Mouse (Mus musculus) ES-E14 (cell line): Measurements from ENCODE around the gene Nodal. TPM values are rescaled to one million over a fixed set of nuclear protein-coding genes. Genes with fewer than 3 reads are reported as not detected.
A peak's percentile ranks its signal among the peaks of the same experiment; 100 is the strongest.

Experiments used
- DNase-seq: peaks from one replicate; pipeline ENCODE4 v3.0.0-alpha.2; 2013; ENCODE audit warnings: low read depth, low spot score
- H3K27ac ChIP-seq: 2 replicates; pipeline ENCODE4 v1.5.1; 2012; ENCODE audit warnings: low read depth, mild to moderate bottlenecking, low read length, moderate library complexity, mixed read lengths; ENCODE audit not compliant: poor library complexity, insufficient read depth, severe bottlenecking
- H3K36me3 ChIP-seq: 2 replicates; pipeline ENCODE4 v1.6.1; 2012; ENCODE audit warnings: mild to moderate bottlenecking, low read length, moderate library complexity, mixed read lengths; ENCODE audit not compliant: control insufficient read depth, poor library complexity, insufficient read depth, severe bottlenecking
- H3K4me1 ChIP-seq, 2 experiments: fragments of 150-350 bp in 1 of 2; sonication (generic) in 1 of 2; 2 replicates each; pipeline ENCODE4 v1.6.1; 2012; ENCODE audit warnings: low read length in 2 of 2, mild to moderate bottlenecking in 1 of 2, mixed read lengths in 1 of 2; ENCODE audit not compliant: control insufficient read depth in 2 of 2, insufficient read depth in 2 of 2, poor library complexity in 1 of 2
- H3K4me3 ChIP-seq, 2 experiments: fragments of 150-350 bp in 1 of 2; sonication (generic) in 1 of 2; 2 replicates each; pipeline ENCODE4 v1.5.1; 2012; ENCODE audit warnings: low read length in 2 of 2, low read depth in 1 of 2, mild to moderate bottlenecking in 1 of 2, mixed read lengths in 1 of 2; ENCODE audit not compliant: insufficient read depth in 1 of 2, poor library complexity in 1 of 2, severe bottlenecking in 1 of 2
- H3K9ac ChIP-seq: 2 replicates; pipeline ENCODE4 v1.6.1; 2012; ENCODE audit warnings: low read depth, mild to moderate bottlenecking, low read length, mixed read lengths; ENCODE audit not compliant: poor library complexity, insufficient read depth, severe bottlenecking
- H3K9me3 ChIP-seq: fragments of 150-350 bp; sonication (generic); 2 replicates; pipeline ENCODE4 v1.6.1; 2012; ENCODE audit warnings: low read depth, mild to moderate bottlenecking, low read length; ENCODE audit not compliant: control insufficient read depth, insufficient read depth
- CHD2 ChIP-seq: IDR thresholded peaks from 2 replicates; pipeline ENCODE4 v1.6.1; 2014; ENCODE audit warnings: mild to moderate bottlenecking, low read depth, low read length, inconsistent platforms
- HCFC1 ChIP-seq: IDR thresholded peaks from 2 replicates; pipeline ENCODE4 v1.6.1; 2012; ENCODE audit warnings: low read length, inconsistent platforms, borderline replicate concordance; ENCODE audit not compliant: insufficient read depth
- MAFK ChIP-seq: IDR thresholded peaks from 2 replicates; pipeline ENCODE4 v1.6.1; 2014; ENCODE audit warnings: mild to moderate bottlenecking, low read depth, low read length, inconsistent platforms; ENCODE audit not compliant: insufficient read depth
- ZC3H11A ChIP-seq: IDR thresholded peaks from 2 replicates; pipeline ENCODE4 v1.6.1; 2012; ENCODE audit warnings: low read depth, mild to moderate bottlenecking, inconsistent platforms, low read length, borderline replicate concordance
- ZNF384 ChIP-seq: IDR thresholded peaks from 2 replicates; pipeline ENCODE4 v1.6.1; 2012; ENCODE audit warnings: low read depth, low read length, inconsistent platforms
- in situ Hi-C, 2 experiments: fragments of 600-800 bp; cut with MboI; formaldehyde crosslinking; loops; one replicate each; pipeline ENCODE4 v1.15.1; 2025; ENCODE audit warnings: low sequenced_read_pairs in 2 of 2, inconsistent platforms in 1 of 2; ENCODE audit not compliant: unreplicated experiment in 2 of 2
- total RNA-seq: library from RNA; depleted of rRNA; stranded (reverse); fragments of 300-350 nt; gene quantifications from 2 replicates; pipeline ENCODE4 v1.2.3, GENCODE M21; 2012

Nodal gene
- total RNA-seq, 1 experiment = 164 TPM

DNA sequence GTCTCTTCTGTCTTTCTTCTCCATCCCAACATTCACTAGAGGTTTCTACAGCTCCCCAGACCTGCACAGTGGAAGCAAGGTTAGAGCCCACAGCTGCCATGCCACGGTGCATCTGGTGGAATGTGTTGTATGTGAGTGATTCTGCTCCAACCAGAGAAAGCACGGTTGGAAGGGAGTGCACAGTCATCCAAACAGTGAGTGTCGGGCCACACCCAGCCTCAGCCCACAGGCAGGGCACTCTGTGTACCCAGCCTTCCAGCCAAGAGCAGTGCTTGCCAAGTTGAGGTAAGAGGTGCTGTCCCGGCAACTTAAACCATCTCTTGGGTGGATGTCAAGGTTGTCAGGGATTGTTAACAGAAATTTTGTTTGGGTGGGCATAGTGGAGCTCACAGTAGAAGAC lies 47.2 kb downstream of the Nodal start:
- Histone ChIP-seq H3K9me3 (no peaks in the 10 kb centered on the region), H3K9ac (no peak overlapping the region), H3K4me1 (peaks cover 0 to 5% of the 10 kb centered on the region in 2 experiments; a peak in 1 of 4 replicates), H3K36me3 (no peaks in the 10 kb centered on the region), H3K4me3 (no peak overlapping the region), H3K27ac (no peak overlapping the region)
- TF ChIP-seq MAFK = no peak
- DNase-seq = no peak
- in situ Hi-C loops = no loop called here

DNA sequence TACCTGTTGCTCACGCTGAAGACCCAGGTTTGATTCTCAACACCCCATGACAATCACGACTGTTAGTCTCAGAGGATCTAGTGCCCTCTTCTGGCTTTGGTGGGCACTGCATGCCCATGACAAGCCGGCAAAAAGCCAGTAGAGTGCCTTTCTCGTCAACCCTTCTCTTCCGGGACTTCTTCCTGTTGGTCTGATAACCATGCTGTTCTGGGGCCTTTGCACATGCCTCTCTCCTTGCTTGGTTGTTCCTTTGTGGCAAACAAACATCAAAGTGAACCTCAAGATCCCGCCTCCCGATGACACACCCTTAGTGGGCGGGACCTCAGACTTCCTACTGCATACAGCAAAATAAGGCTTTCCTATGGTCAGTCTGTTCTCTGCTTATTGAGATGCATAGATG lies 48.5 kb downstream of the Nodal start:
- TF ChIP-seq MAFK = no peak
- TF ChIP-seq CHD2 = no peak
- TF ChIP-seq HCFC1 = no peak
- no peak; the same call in 1 of the 2 replicates for TF ChIP-seq ZC3H11A
- no peak for TF ChIP-seq ZNF384
- Histone ChIP-seq H3K27ac (no peak overlapping the region), H3K9me3 (no peaks in the 10 kb centered on the region), H3K4me1 (peaks cover 0 to 5% of the 10 kb centered on the region in 2 experiments; a peak in 1 of 4 replicates), H3K4me3 (peak overlapping the region in 1 of 2 experiments; percentile 23; a peak in 2 of 4 replicates), H3K36me3 (no peaks in the 10 kb centered on the region), H3K9ac (no peak overlapping the region)
- DNase-seq = peak; percentile 62
- in situ Hi-C loops = no loop called here

DNA sequence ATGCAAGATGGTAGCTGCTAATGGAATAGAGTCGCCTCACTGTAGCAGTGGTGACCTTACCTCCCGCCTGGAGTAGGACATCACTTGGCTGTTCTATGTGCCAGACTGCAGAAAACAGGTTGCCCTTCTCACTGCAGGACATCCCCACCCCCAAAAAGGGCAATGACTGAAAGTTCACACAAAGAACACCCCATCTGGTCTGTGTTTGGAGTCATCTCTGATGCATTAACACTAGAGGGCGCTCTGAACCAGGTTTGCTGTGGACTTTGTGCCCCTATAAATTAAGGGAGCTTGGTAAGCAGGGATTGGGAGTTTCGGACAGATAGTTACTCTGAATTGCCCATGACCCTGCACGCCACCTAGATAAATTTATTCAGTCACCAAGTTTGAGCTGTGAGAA lies 49.1 kb downstream of the Nodal start:
- in situ Hi-C loops = no loop called here
- H3K4me1 ChIP-seq = peaks cover 0 to 2% of the 10 kb centered on the region in 2 experiments; a peak in 1 of 4 replicates
- no peak overlapping the region for H3K4me3 ChIP-seq
- H3K36me3 ChIP-seq = no peaks in the 10 kb centered on the region
- TF ChIP-seq CHD2 = no peak
- TF ChIP-seq HCFC1 = no peak
- no peak for TF ChIP-seq MAFK
- no peak for TF ChIP-seq ZC3H11A
- no peak for TF ChIP-seq ZNF384
- H3K9me3 ChIP-seq = no peaks in the 10 kb centered on the region
- H3K9ac ChIP-seq = no peak overlapping the region
- DNase-seq = no peak
- no peak overlapping the region for H3K27ac ChIP-seq

DNA sequence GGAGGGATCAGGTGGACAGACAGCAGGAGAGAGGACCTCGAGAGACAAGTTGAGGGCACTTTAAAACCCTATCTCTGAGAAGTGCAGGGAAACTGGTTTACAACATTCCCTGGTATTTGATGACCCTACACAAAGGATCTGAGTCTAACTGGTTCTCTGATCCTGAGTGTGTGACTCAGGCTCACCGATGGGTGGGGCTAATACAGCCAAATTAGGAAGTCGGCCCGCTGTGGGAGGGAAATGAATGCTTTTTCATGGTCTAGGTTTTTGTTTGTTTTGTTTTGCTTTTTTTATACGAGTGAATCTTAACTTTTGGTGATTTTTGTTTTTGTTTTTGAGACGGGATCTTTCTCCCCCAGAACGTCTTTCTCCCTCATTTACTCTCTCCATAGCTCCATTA lies 51.1 kb downstream of the Nodal start:
- in situ Hi-C loops = no loop called here
- H3K36me3 ChIP-seq = no peaks in the 10 kb centered on the region
- H3K4me1 ChIP-seq = peaks cover 0 to 2% of the 10 kb centered on the region in 2 experiments; a peak in 1 of 4 replicates
- H3K4me3 ChIP-seq = no peak overlapping the region
- no peak overlapping the region for H3K9ac ChIP-seq
- no peak overlapping the region for H3K27ac ChIP-seq
- H3K9me3 ChIP-seq = no peaks in the 10 kb centered on the region
- no peak for DNase-seq
- TF ChIP-seq CHD2 = no peak
- no peak for TF ChIP-seq ZNF384
- no peak for TF ChIP-seq HCFC1
- TF ChIP-seq MAFK = 0 out of 2 replicates have a peak, but pooled peaks have one; percentile 1

DNA sequence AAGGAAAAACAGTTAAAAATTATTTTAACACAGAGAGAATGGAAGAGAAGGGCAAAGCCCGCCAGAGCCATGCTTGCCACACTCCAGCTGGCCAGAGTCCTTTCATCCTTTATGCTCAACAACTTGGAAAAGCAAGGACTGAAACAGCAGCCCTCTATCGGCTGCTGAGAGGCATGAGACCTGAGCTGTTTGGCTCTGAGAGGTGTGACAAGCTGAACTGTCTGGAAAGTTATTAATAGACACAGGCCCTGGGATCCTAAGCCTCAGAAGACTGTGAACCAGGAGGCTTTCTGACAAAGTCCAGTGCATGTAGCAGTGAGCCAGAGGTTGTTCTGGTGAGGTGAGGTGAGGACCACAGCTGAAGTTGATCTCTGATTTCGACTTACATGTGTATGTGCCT lies 55.9 kb downstream of the Nodal start:
- Histone ChIP-seq H3K9ac (no peak overlapping the region), H3K4me3 (no peak overlapping the region), H3K4me1 (no peaks in the 10 kb centered on the region; a peak in 1 of 4 replicates), H3K36me3 (no peaks in the 10 kb centered on the region), H3K9me3 (no peaks in the 10 kb centered on the region), H3K27ac (no peak overlapping the region)
- in situ Hi-C loops = no loop called here
- no peak for TF ChIP-seq MAFK
- DNase-seq = no peak
